ENCODE assay signal across 9 mouse cellular contexts in genomic region chr2:30266392-30266941, GRCm38 (mm10). TPM values are rescaled to one million over a fixed set of nuclear protein-coding genes. Genes with fewer than 3 reads are reported as not detected.
DNase-seq lines count a peak whose midpoint lies in the region; ATAC-seq and TF ChIP-seq lines count a peak whose summit lies in the region.
"Had no signal": no experiment of that assay in that cellular context is flagged by ENCODE, and none has a peak within 500 bp of the region (broad histone marks: within the 10 kb centered on the region; RNA-seq: fewer than 3 reads in every experiment).

No protein-coding gene starts in this region.

- H3K27ac ChIP-seq in embryonic facial prominence, embryonic 14.5 days (replicated peaks; ENCODE audit: low read depth, low read length) = peak overlapping the region; percentile 80
- H3K27ac ChIP-seq in heart, embryonic 14.5 days (replicated peaks in 1 of 2; ENCODE audit: control insufficient read depth in 1 of 2, insufficient read depth in 1 of 2, low read depth in 2 of 2, low read length in 2 of 2) = peak overlapping the region; percentile 92 to 96
- peak overlapping the region; percentile 94 for H3K27ac ChIP-seq in kidney, postnatal 0 days

- H3K4me3 ChIP-seq in G1E (ENCODE audit: low read depth, low read length) = peak overlapping the region; percentile 42; the same call in 1 of the 2 replicates
- no peak overlapping the region for H3K4me3 ChIP-seq in embryonic facial prominence, embryonic 14.5 days (ENCODE audit: low read depth, low read length)
- peak overlapping the region; percentile 1 to 2; a peak in 2 of 4 replicates for H3K4me3 ChIP-seq in heart, embryonic 14.5 days (ENCODE audit: control insufficient read depth in 1 of 2, insufficient read depth in 1 of 2, low read depth in 1 of 2, low read length in 2 of 2)
- no peak overlapping the region for H3K4me3 ChIP-seq in kidney, postnatal 0 days (replicated peaks; ENCODE audit: low read depth, low read length)

- H3K36me3 ChIP-seq in G1E (replicated peaks) = peaks cover 42% of the 10 kb centered on the region
- peaks cover 28% of the 10 kb centered on the region for H3K36me3 ChIP-seq in embryonic facial prominence, embryonic 14.5 days (ENCODE audit: control insufficient read depth, insufficient read depth, low read length)
- H3K36me3 ChIP-seq in heart, embryonic 14.5 days (ENCODE audit: control insufficient read depth, insufficient read depth, low read length) = peaks cover 27% of the 10 kb centered on the region
- H3K36me3 ChIP-seq in kidney, postnatal 0 days (ENCODE audit: insufficient read depth, low read length) = peaks cover 20% of the 10 kb centered on the region; the same call in 1 of the 2 replicates

- TF ChIP-seq CTCF in G1E (IDR thresholded peaks at IDR 0.05; ENCODE audit: low read depth, low read length) = no peak
- TF ChIP-seq CTCF in kidney, postnatal 0 days (IDR thresholded peaks at IDR 0.05; ENCODE audit: low read depth) = no peak

- 7% methylated on average over 3 of the region's 4 CpGs for WGBS in embryonic facial prominence, embryonic 14.5 days
- 14% methylated on average over 4 of the region's 4 CpGs for WGBS in heart, embryonic 14.5 days
- 19% methylated on average over 4 of the region's 4 CpGs for WGBS in kidney, postnatal 0 days

- DNase-seq in 3134 (ENCODE audit: extremely low read depth, insufficient read length, low spot score) = peak; percentile 58
- peak; percentile 70 for DNase-seq in G1E (ENCODE audit: low spot score)
- peak; percentile 70 for DNase-seq in embryonic facial prominence, embryonic 14.5 days (ENCODE audit: low spot score)
- peak; percentile 90 for DNase-seq in kidney, postnatal 0 days (ENCODE audit: low spot score)
- peak; percentile 74 for DNase-seq in lung, postnatal 36 days
- DNase-seq in telencephalon, adult 2 months (ENCODE audit: low read depth, low spot score) = peak; percentile 51

- peak overlapping the region; percentile 42 for H3K9ac ChIP-seq in embryonic facial prominence, embryonic 14.5 days (ENCODE audit: low read depth, low read length)
- peak overlapping the region; percentile 66 for H3K9ac ChIP-seq in heart, embryonic 14.5 days (ENCODE audit: low read length)
- H3K9ac ChIP-seq in kidney, postnatal 0 days (ENCODE audit: low read depth, low read length) = peak overlapping the region; percentile 49; the same call in 1 of the 2 replicates

- no peak for ATAC-seq in G1E (ENCODE audit: extremely low read depth, insufficient number of reproducible peaks, low FRiP score, poor library complexity, severe bottlenecking)
- peak; percentile 60 for ATAC-seq in embryonic facial prominence, embryonic 14.5 days (ENCODE audit: low read depth)
- ATAC-seq in heart, embryonic 14.5 days (ENCODE audit: insufficient number of reproducible peaks, insufficient read depth, low FRiP score, low read depth) = peak; percentile 57; the same call in 1 of the 2 replicates
- ATAC-seq in kidney, postnatal 0 days (replicated peaks; ENCODE audit: low FRiP score, low read depth) = peak; percentile 81
- no peak for ATAC-seq in monocyte, adult 5-6 weeks (replicated peaks; ENCODE audit: insufficient number of reproducible peaks, low FRiP score, low TSS enrichment, poor library complexity, severe bottlenecking)

- no peaks in the 10 kb centered on the region for H3K27me3 ChIP-seq in G1E (ENCODE audit: insufficient read depth, low read length)
- H3K27me3 ChIP-seq in embryonic facial prominence, embryonic 14.5 days (replicated peaks; ENCODE audit: control insufficient read depth, insufficient read depth, low read length) = no peaks in the 10 kb centered on the region
- H3K27me3 ChIP-seq in heart, embryonic 14.5 days (ENCODE audit: control insufficient read depth, insufficient read depth, low read length) = no peaks in the 10 kb centered on the region
- no peaks in the 10 kb centered on the region for H3K27me3 ChIP-seq in kidney, postnatal 0 days (ENCODE audit: insufficient read depth, low read length)

- peaks cover 68% of the 10 kb centered on the region for H3K4me1 ChIP-seq in G1E (ENCODE audit: insufficient read depth, low read depth, low read length)
- peaks cover 28% of the 10 kb centered on the region for H3K4me1 ChIP-seq in embryonic facial prominence, embryonic 14.5 days (ENCODE audit: control insufficient read depth, insufficient read depth, low read length)
- peaks cover 41 to 60% of the 10 kb centered on the region in 2 experiments for H3K4me1 ChIP-seq in heart, embryonic 14.5 days (ENCODE audit: control insufficient read depth in 2 of 2, insufficient read depth in 2 of 2, low read length in 2 of 2)
- peaks cover 26% of the 10 kb centered on the region for H3K4me1 ChIP-seq in kidney, postnatal 0 days (replicated peaks; ENCODE audit: insufficient read depth, low read length)

- no peaks in the 10 kb centered on the region for H3K9me3 ChIP-seq in G1E (replicated peaks)
- H3K9me3 ChIP-seq in embryonic facial prominence, embryonic 14.5 days (ENCODE audit: control insufficient read depth, low read length) = no peaks in the 10 kb centered on the region
- no peaks in the 10 kb centered on the region for H3K9me3 ChIP-seq in heart, embryonic 14.5 days (ENCODE audit: control insufficient read depth, low read length)
- no peaks in the 10 kb centered on the region for H3K9me3 ChIP-seq in kidney, postnatal 0 days (replicated peaks; ENCODE audit: low read length)

- peak overlapping the region; percentile 26; the same call in 1 of the 2 replicates for H3K4me2 ChIP-seq in embryonic facial prominence, embryonic 14.5 days (ENCODE audit: low read depth, low read length)
- peak overlapping the region; percentile 53 for H3K4me2 ChIP-seq in heart, embryonic 14.5 days (ENCODE audit: low read length)
- H3K4me2 ChIP-seq in kidney, postnatal 0 days (ENCODE audit: low read length) = peak overlapping the region; percentile 45

RNA-seq across cellular contexts. Expression of gene Phyhd1, which starts 0.5 kb away (rescaled TPM):
- total RNA-seq in G1E (2014; fragmentation: Nextera tagmentation) (24.6 and 27.5 TPM in 2 replicates), G1E (2017) (0.66 and 0.93 TPM in 2 replicates)
- polyA plus RNA-seq in G1E (2012) = 1.4 and 1.8 TPM in 2 replicates
- 5.4 and 5.7 TPM in 2 replicates for polyA plus RNA-seq in embryonic facial prominence, embryonic 14.5 days (2014; fragmentation: Nextera tagmentation; extraction: Ambion mirVana)
- polyA plus RNA-seq in heart, embryonic 14.5 days (2014; fragmentation: Nextera tagmentation; extraction: Ambion mirVana) = 10.8 TPM in 2 replicates
- polyA plus RNA-seq in kidney, postnatal 0 days (2015; fragmentation: Nextera tagmentation; extraction: Ambion mirVana) = 18.9 and 19.2 TPM in 2 replicates
- 1.2 to 4.2 TPM (median 1.2 TPM) in 3 replicates for total RNA-seq in monocyte, adult 5-6 weeks (2017)

RNA-seq across cellular contexts. Expression of gene Gm28038, which starts 14.4 kb away (rescaled TPM):
- total RNA-seq in G1E (2014; fragmentation: Nextera tagmentation) (not detected in 2 replicates), G1E (2017) (not detected in 2 replicates)
- not detected in 2 replicates for polyA plus RNA-seq in G1E (2012)
- not detected in 2 replicates for polyA plus RNA-seq in embryonic facial prominence, embryonic 14.5 days (2014; fragmentation: Nextera tagmentation; extraction: Ambion mirVana)
- polyA plus RNA-seq in heart, embryonic 14.5 days (2014; fragmentation: Nextera tagmentation; extraction: Ambion mirVana) = not detected in 2 replicates
- not detected in 2 replicates for polyA plus RNA-seq in kidney, postnatal 0 days (2015; fragmentation: Nextera tagmentation; extraction: Ambion mirVana)
- not detected in 3 replicates for total RNA-seq in monocyte, adult 5-6 weeks (2017)
- polyA plus RNA-seq: frontal cortex, adult 2 months had no signal

RNA-seq across cellular contexts. Expression of gene Dolk, which starts 19.7 kb away (rescaled TPM):
- total RNA-seq in G1E (2014; fragmentation: Nextera tagmentation) (5.0 TPM in 2 replicates), G1E (2017) (16.1 and 16.9 TPM in 2 replicates)
- polyA plus RNA-seq in G1E (2012) = 6.1 and 7.2 TPM in 2 replicates
- 30.2 and 30.8 TPM in 2 replicates for polyA plus RNA-seq in embryonic facial prominence, embryonic 14.5 days (2014; fragmentation: Nextera tagmentation; extraction: Ambion mirVana)
- polyA plus RNA-seq in heart, embryonic 14.5 days (2014; fragmentation: Nextera tagmentation; extraction: Ambion mirVana) = 33.0 and 33.4 TPM in 2 replicates
- 33.8 and 36.3 TPM in 2 replicates for polyA plus RNA-seq in kidney, postnatal 0 days (2015; fragmentation: Nextera tagmentation; extraction: Ambion mirVana)
- total RNA-seq in monocyte, adult 5-6 weeks (2017) = 9.3 to 14.3 TPM (median 11.0 TPM) in 3 replicates

RNA-seq across cellular contexts. Expression of gene Nup188, which starts 19.7 kb away (rescaled TPM):
- total RNA-seq in G1E (2014; fragmentation: Nextera tagmentation) (62.8 and 77.7 TPM in 2 replicates), G1E (2017) (22.1 and 24.4 TPM in 2 replicates)
- 89.5 and 106 TPM in 2 replicates for polyA plus RNA-seq in G1E (2012)
- polyA plus RNA-seq in embryonic facial prominence, embryonic 14.5 days (2014; fragmentation: Nextera tagmentation; extraction: Ambion mirVana) = 35.4 and 39.4 TPM in 2 replicates
- polyA plus RNA-seq in heart, embryonic 14.5 days (2014; fragmentation: Nextera tagmentation; extraction: Ambion mirVana) = 23.9 and 26.2 TPM in 2 replicates
- 17.3 and 17.5 TPM in 2 replicates for polyA plus RNA-seq in kidney, postnatal 0 days (2015; fragmentation: Nextera tagmentation; extraction: Ambion mirVana)
- 13.8 to 16.5 TPM (median 16.0 TPM) in 3 replicates for total RNA-seq in monocyte, adult 5-6 weeks (2017)

RNA-seq across cellular contexts. Expression of gene Gm28035, which starts 26.1 kb away (rescaled TPM):
- total RNA-seq in G1E (2014; fragmentation: Nextera tagmentation) = 1.8 and 2.6 TPM in 2 replicates
- 0.12 TPM in 1 of 2 replicates, not detected in the other for total RNA-seq in G1E (2017)
- polyA plus RNA-seq in G1E (2012) = 3.3 and 4.2 TPM in 2 replicates
- 0.06 TPM in 1 of 2 replicates, not detected in the other for polyA plus RNA-seq in embryonic facial prominence, embryonic 14.5 days (2014; fragmentation: Nextera tagmentation; extraction: Ambion mirVana)
- 0.13 and 0.55 TPM in 2 replicates for polyA plus RNA-seq in heart, embryonic 14.5 days (2014; fragmentation: Nextera tagmentation; extraction: Ambion mirVana)
- polyA plus RNA-seq in kidney, postnatal 0 days (2015; fragmentation: Nextera tagmentation; extraction: Ambion mirVana) = 0.20 and 0.29 TPM in 2 replicates
- 1.8 to 2.0 TPM in 2 of 3 replicates, not detected in the other for total RNA-seq in monocyte, adult 5-6 weeks (2017)

Comparison
In these comparisons a context has a peak if more than half of its experiments do, and no peak if none do; other contexts are left out.
1. ATAC-seq: peak in embryonic facial prominence, embryonic 14.5 days (single experiment), heart, embryonic 14.5 days (single experiment) and kidney, postnatal 0 days (single experiment); none in G1E (single experiment) and monocyte, adult 5-6 weeks (single experiment).
2. H3K4me3 ChIP-seq: peak in G1E (single experiment) and heart, embryonic 14.5 days (2 of 2); none in embryonic facial prominence, embryonic 14.5 days (single experiment) and kidney, postnatal 0 days (single experiment).
3. Peak in every context shown above with its lines, with median percentiles within 50 percentile points of each other: DNase-seq, H3K27ac ChIP-seq, H3K4me2 ChIP-seq and H3K9ac ChIP-seq.